Mouse (Mus musculus) forebrain, embryonic 12.5 days (tissue): Measurements from ENCODE around the gene Mcu. TPM values are rescaled to one million over a fixed set of nuclear protein-coding genes. Genes with fewer than 3 reads are reported as not detected.

ENCODE experiments used
- ATAC-seq: fragments of 200-750 bp; cut with Nextera tagmentation; 2 replicates; pipeline ENCODE4 v1.8.0; 2017; ENCODE audit warnings: moderate TSS enrichment; ENCODE audit not compliant: low FRiP score
- H3K27ac ChIP-seq: fragments of 300-500 bp; sonication (generic); 2 replicates; pipeline ENCODE4 v1.5.1; 2016; ENCODE audit warnings: mild to moderate bottlenecking
- H3K27me3 ChIP-seq: fragments of 300-500 bp; sonication (generic); 2 replicates; pipeline ENCODE4 v1.6.1; 2016; ENCODE audit warnings: mild to moderate bottlenecking
- H3K36me3 ChIP-seq: fragments of 300-500 bp; sonication (generic); replicated peaks from 2 replicates; pipeline ENCODE4 v1.6.1; 2016; ENCODE audit warnings: mild to moderate bottlenecking
- H3K4me1 ChIP-seq: fragments of 300-500 bp; sonication (generic); 2 replicates; pipeline ENCODE4 v1.6.1; 2016
- H3K4me2 ChIP-seq: fragments of 300-500 bp; sonication (generic); 2 replicates; pipeline ENCODE4 v1.6.1; 2016; ENCODE audit warnings: mild to moderate bottlenecking, moderate library complexity
- H3K4me3 ChIP-seq: fragments of 300-500 bp; sonication (generic); replicated peaks from 2 replicates; pipeline ENCODE4 v1.5.1; 2016; ENCODE audit warnings: mild to moderate bottlenecking
- H3K9ac ChIP-seq: fragments of 300-500 bp; sonication (generic); 2 replicates; pipeline ENCODE4 v1.6.1; 2016; ENCODE audit warnings: mild to moderate bottlenecking
- H3K9me3 ChIP-seq: fragments of 300-500 bp; sonication (generic); 2 replicates; pipeline ENCODE4 v1.6.1; 2016
- WGBS: fragments of 180-500 bp; shearing (Covaris S2); methylation state at CpG from one replicate; pipeline ENCODE4 v1.1.7; 2016; 5-methylcytosine and 5-hydroxymethylcytosine counted together
- polyA plus RNA-seq: library from polyadenylated mRNA; unstranded; fragments of >200 nt; fragmentation: Nextera tagmentation; extraction: Ambion mirVana; gene quantifications from 2 replicates; pipeline ENCODE4 v1.2.1, GENCODE M21; 2016

The Mcu gene
- polyA plus RNA-seq, 1 experiment from 2014 or later, result 16.1 TPM

DNA sequence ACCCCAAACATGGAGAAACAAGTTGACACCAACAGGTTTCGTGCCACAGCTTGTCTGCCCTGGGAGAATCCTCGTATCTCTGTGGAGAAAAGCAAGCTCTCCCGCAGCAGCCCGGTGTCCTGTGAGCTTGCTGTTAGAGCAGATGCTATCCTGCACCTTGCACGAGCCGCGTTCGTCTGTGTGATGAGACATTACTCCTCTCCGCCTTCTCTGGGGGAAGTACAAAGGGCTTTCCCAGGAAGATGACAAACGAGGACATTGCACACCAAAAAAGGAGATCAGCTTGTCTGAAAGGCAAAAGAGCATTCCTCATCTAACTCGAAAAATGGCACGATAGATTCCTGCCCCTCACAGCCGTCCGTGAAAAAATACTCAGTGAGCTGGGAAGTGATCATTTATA, 13.6 kb downstream of the Mcu start:
- Histone ChIP-seq H3K9ac (no peak overlapping the region), H3K27me3 (no peaks in the 10 kb centered on the region), H3K27ac (no peak overlapping the region), H3K36me3 (no peaks in the 10 kb centered on the region), H3K4me1 (0 out of 2 replicates have a peak, but pooled peaks cover 2% of the 10 kb centered on the region), H3K4me2 (no peak overlapping the region), H3K4me3 (no peak overlapping the region), H3K9me3 (no peaks in the 10 kb centered on the region)
- WGBS, result 77% methylated on average over 14 of the region's 14 CpGs
- no peak for ATAC-seq

- 78% methylated on average over 8 of the region's 8 CpGs for WGBS
- Histone ChIP-seq H3K4me2 (no peak overlapping the region), H3K9me3 (no peaks in the 10 kb centered on the region), H3K9ac (no peak overlapping the region), H3K4me1 (0 out of 2 replicates have a peak, but pooled peaks cover 2% of the 10 kb centered on the region), H3K27me3 (no peaks in the 10 kb centered on the region), H3K4me3 (no peak overlapping the region), H3K36me3 (no peaks in the 10 kb centered on the region), H3K27ac (no peak overlapping the region)
- ATAC-seq, result no peak
Measured at GRCm38 (mm10) chr10:59602043-59602442, 14.4 kb downstream of the Mcu start.

GRCm38 (mm10) chr10:59600516-59600915, 16.0 kb downstream of the Mcu start:
- ATAC-seq, result no peak

DNA sequence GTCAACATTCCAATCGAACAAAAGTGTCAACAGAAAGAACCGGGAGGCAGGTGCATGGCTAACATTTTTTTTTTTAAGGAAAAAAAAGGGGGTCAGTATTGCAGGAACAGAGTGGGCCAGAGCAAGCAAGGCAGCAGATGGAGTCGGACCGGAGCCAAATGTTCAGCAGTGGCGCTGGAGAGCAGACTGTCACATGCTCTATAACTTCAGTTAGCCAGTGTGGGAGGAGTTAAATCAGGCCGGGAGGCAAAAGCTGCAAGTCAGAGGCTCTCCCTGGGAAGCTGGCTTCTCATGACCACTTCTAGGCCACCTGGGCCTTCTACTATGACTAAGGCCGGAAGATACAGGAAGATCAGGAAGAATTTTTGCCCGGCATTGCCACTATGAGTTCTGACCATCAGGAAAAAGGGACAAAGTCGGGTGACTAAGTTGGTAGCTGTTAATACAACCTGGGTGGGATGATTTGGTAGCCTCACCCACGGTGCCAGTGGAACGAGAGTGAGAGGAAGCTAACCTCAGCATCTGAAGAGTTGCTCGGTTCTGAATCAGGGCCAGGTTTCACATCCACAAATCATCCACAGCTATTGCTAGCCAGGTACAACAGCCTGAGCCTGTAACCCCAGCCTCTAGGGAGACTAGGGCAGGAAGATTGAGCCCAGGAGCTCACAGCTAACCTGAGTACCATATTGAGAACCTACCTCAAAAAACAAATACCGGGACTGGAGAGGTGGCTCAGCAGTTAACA, 22.5 kb downstream of the Mcu start:
- no peaks in the 10 kb centered on the region for H3K4me1 ChIP-seq
- 84% methylated on average over 13 of the region's 13 CpGs for WGBS
- H3K27ac ChIP-seq, result no peak overlapping the region
- H3K4me3 ChIP-seq, result no peak overlapping the region
- H3K27me3 ChIP-seq, result no peaks in the 10 kb centered on the region
- ATAC-seq, result no peak
- no peaks in the 10 kb centered on the region for H3K36me3 ChIP-seq
- H3K4me2 ChIP-seq, result no peak overlapping the region
- H3K9me3 ChIP-seq, result no peaks in the 10 kb centered on the region
- H3K9ac ChIP-seq, result no peak overlapping the region

More at GRCm38 (mm10) chr10:59600516-59600915, 16.0 kb downstream of the Mcu start:
- Histone ChIP-seq H3K4me2 (no peak overlapping the region), H3K4me1 (0 out of 2 replicates have a peak, but pooled peaks cover 2% of the 10 kb centered on the region), H3K9ac (no peak overlapping the region), H3K9me3 (no peaks in the 10 kb centered on the region), H3K36me3 (no peaks in the 10 kb centered on the region), H3K27ac (no peak overlapping the region), H3K4me3 (no peak overlapping the region), H3K27me3 (no peaks in the 10 kb centered on the region)
- WGBS, result 88% methylated on average over 8 of the region's 8 CpGs

GRCm38 (mm10) chr10:59590606-59591005, 25.9 kb downstream of the Mcu start:
- Histone ChIP-seq H3K9ac (no peak overlapping the region), H3K9me3 (no peaks in the 10 kb centered on the region), H3K4me3 (no peak overlapping the region), H3K4me2 (no peak overlapping the region), H3K36me3 (no peaks in the 10 kb centered on the region), H3K27me3 (no peaks in the 10 kb centered on the region), H3K4me1 (no peaks in the 10 kb centered on the region), H3K27ac (no peak overlapping the region)
- WGBS, result 95% methylated on average over 9 of the region's 9 CpGs
- ATAC-seq, result no peak

- no peaks in the 10 kb centered on the region for H3K36me3 ChIP-seq
- no peaks in the 10 kb centered on the region for H3K9me3 ChIP-seq
- no peak overlapping the region for H3K4me3 ChIP-seq
- 89% methylated on average over 13 of the region's 13 CpGs for WGBS
- no peak overlapping the region for H3K27ac ChIP-seq
- no peak overlapping the region for H3K9ac ChIP-seq
- H3K27me3 ChIP-seq, result no peaks in the 10 kb centered on the region
- no peaks in the 10 kb centered on the region for H3K4me1 ChIP-seq
- no peak for ATAC-seq
- H3K4me2 ChIP-seq, result no peak overlapping the region
Measured at GRCm38 (mm10) chr10:59589856-59590255, 26.6 kb downstream of the Mcu start.

DNA sequence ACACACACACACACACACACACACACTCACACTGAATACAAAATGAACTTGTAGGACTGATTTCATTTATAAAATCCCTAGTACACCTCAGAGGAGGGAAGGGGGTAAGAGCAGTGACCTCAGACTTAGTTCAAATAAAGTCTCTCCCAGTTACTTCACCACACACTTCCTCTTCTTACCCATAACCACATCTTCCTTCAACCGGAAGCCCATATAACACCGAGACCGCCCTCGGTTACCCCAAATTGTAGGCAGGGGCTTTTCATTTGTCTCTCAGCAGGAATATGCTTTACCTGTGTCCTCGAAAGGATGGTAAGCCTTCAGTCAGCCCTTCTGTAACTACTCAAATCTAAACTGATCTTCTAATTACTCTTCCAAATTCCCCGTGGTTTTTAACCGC, 27.1 kb downstream of the Mcu start:
- ATAC-seq, result no peak
- no peaks in the 10 kb centered on the region for H3K36me3 ChIP-seq
- H3K27ac ChIP-seq, result no peak overlapping the region
- no peaks in the 10 kb centered on the region for H3K9me3 ChIP-seq
- 91% methylated on average over 7 of the region's 7 CpGs for WGBS
- H3K4me3 ChIP-seq, result no peak overlapping the region
- H3K4me2 ChIP-seq, result no peak overlapping the region
- no peaks in the 10 kb centered on the region for H3K4me1 ChIP-seq
- H3K27me3 ChIP-seq, result no peaks in the 10 kb centered on the region
- no peak overlapping the region for H3K9ac ChIP-seq

DNA sequence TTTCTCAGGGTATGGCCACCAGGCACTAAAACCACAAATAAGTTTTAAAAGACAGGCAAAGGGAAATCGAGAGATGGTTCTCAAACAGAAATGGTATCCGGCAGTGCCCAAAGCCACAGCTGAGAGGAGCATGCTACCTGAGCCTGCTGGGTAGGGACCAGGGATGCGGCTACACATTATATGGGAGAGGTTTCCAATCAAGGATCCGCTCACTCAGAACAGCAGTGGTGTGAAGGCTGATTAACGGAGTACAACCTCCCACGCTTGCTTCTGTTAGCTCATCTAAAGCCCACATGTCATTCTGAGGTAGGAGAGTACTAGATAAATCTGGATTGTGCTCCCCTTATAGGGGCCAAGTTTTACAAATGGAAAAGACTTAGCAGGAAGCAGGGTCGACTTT, 28.4 kb downstream of the Mcu start:
- no peaks in the 10 kb centered on the region for H3K9me3 ChIP-seq
- no peak overlapping the region for H3K9ac ChIP-seq
- H3K4me3 ChIP-seq, result no peak overlapping the region
- WGBS, result 87% methylated on average over 7 of the region's 7 CpGs
- H3K27me3 ChIP-seq, result no peaks in the 10 kb centered on the region
- no peak overlapping the region for H3K27ac ChIP-seq
- no peaks in the 10 kb centered on the region for H3K36me3 ChIP-seq
- H3K4me1 ChIP-seq, result no peaks in the 10 kb centered on the region
- ATAC-seq, result no peak
- H3K4me2 ChIP-seq, result no peak overlapping the region

GRCm38 (mm10) chr10:59586821-59587220, 29.7 kb downstream of the Mcu start:
- Histone ChIP-seq H3K4me2 (no peak overlapping the region), H3K9ac (no peak overlapping the region), H3K27ac (no peak overlapping the region), H3K27me3 (no peaks in the 10 kb centered on the region), H3K9me3 (no peaks in the 10 kb centered on the region), H3K36me3 (no peaks in the 10 kb centered on the region), H3K4me1 (0 out of 2 replicates have a peak, but pooled peaks cover under 1% of the 10 kb centered on the region), H3K4me3 (no peak overlapping the region)
- ATAC-seq, result no peak
- WGBS, result 93% methylated on average over 15 of the region's 15 CpGs

DNA sequence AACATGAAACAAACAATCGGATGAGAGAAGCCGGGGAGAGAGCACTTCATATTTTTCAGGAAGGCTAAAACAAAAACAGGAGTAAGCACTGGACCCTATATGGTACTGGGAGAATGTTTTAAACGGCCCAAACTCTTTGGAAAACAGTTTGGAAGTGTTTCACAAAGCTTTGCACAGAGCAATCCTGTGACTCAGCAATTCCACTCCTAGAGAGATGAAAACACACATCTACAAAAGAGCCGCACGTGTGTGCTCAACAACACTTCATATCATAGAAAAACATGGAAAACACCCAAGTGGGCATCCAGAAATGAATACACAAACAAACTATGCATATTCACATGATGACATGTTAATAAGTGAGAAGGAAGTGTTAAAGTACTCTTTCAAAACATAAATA, 30.9 kb downstream of the Mcu start:
- Histone ChIP-seq H3K9ac (no peak overlapping the region), H3K36me3 (no peaks in the 10 kb centered on the region), H3K9me3 (no peaks in the 10 kb centered on the region), H3K27ac (no peak overlapping the region), H3K4me1 (0 out of 2 replicates have a peak, but pooled peaks cover 3% of the 10 kb centered on the region), H3K27me3 (no peaks in the 10 kb centered on the region), H3K4me3 (no peak overlapping the region), H3K4me2 (no peak overlapping the region)
- WGBS, result 89% methylated on average over 5 of the region's 5 CpGs
- ATAC-seq, result no peak

GRCm38 (mm10) chr10:59581826-59582543, 34.5 kb downstream of the Mcu start:
- no peak for ATAC-seq

DNA sequence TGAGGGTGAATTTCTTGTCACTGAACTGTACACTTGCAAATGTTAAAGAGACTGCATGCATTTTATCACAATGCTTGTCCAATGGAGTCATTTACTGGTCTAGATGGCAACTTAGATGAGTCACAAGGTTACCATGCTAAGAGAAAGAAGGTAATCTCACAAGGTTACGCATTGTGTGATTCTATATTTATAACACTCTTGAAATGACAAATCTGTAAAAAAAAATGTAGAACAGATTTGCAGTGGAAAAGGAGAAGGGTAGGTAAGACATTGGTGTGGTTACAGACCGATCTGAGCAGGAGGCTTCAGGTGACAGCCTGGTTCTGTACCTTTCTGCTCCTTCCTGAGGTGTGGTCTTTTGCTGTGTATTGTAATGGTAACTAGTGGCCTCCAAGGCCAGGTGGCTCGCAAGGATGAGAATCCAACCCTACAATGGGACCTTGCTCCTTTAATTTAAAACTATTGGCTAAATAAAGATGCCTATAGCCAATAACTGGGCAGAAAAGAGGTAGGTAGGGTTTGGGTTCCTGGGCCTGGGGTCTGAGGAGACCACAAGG, 35.8 kb downstream of the Mcu start:
- Histone ChIP-seq H3K4me1 (peaks cover 9% of the 10 kb centered on the region; the same call in 1 of the 2 replicates), H3K9me3 (no peaks in the 10 kb centered on the region), H3K4me2 (no peak overlapping the region), H3K27me3 (no peaks in the 10 kb centered on the region), H3K27ac (no peak overlapping the region), H3K36me3 (no peaks in the 10 kb centered on the region), H3K9ac (no peak overlapping the region), H3K4me3 (no peak overlapping the region)
- no peak for ATAC-seq
- WGBS, result 85% methylated on average over 3 of the region's 3 CpGs

More at GRCm38 (mm10) chr10:59581826-59582543, 34.5 kb downstream of the Mcu start:
- H3K9me3 ChIP-seq, result no peaks in the 10 kb centered on the region
- H3K36me3 ChIP-seq, result no peaks in the 10 kb centered on the region
- H3K4me2 ChIP-seq, result no peak overlapping the region
- no peaks in the 10 kb centered on the region for H3K27me3 ChIP-seq
- H3K9ac ChIP-seq, result no peak overlapping the region
- H3K4me3 ChIP-seq, result no peak overlapping the region
- peaks cover 9% of the 10 kb centered on the region; the same call in 1 of the 2 replicates for H3K4me1 ChIP-seq
- no peak overlapping the region for H3K27ac ChIP-seq
- WGBS, result 50% methylated on average over 1 of the region's 1 CpGs
